Mouse (Mus musculus): ENCODE results near the gene Ice2. TPM values are rescaled to one million over a fixed set of nuclear protein-coding genes. Genes with fewer than 3 reads are reported as not detected.

Ice2 gene
- total RNA-seq, 2 experiments from 2014 or later = 4.7 to 7.1 TPM

GRCm38 (mm10) chr9:69376982-69377653 is 20.6 kb upstream of the Ice2 start:
- DNase-seq = no peak
- Histone ChIP-seq H3K27ac (no peak overlapping the region), H3K4me3 (no peak overlapping the region)
- TF ChIP-seq CTCF (IDR thresholded peaks at IDR 0.05) = peak; percentile 41
- intact Hi-C loops (cut with DNase I) = no loop called here

DNA sequence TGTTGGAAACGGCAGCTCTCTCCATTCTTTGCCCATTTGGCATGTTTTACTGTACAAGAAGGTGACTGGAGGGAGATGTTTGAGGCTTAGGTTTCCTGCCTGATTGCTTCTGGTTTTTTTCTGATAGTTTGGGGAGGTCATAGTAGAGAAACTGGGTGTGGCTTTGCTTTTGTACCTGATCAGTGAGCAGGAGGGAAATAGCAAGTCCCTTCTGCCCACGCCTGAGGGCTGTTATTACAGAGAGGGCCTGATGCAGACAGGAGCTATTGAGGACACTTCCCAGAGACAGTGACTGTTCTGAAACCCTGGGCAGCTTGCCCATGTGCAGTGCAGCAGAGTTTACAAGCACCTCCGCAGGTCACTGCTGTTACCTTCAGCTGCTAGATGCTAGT is 20.1 kb upstream of the Ice2 start:
- intact Hi-C loops (cut with DNase I) = no loop called here
- no peak for DNase-seq
- Histone ChIP-seq H3K27ac (no peak overlapping the region), H3K4me3 (no peak overlapping the region)
- no peak for TF ChIP-seq CTCF (IDR thresholded peaks at IDR 0.05)

GRCm38 (mm10) chr9:69380546-69380945 is 17.2 kb upstream of the Ice2 start:
- no peak overlapping the region for H3K27ac ChIP-seq
- no peak overlapping the region for H3K4me3 ChIP-seq
- TF ChIP-seq CTCF (IDR thresholded peaks at IDR 0.05) = no peak
- DNase-seq = no peak
- intact Hi-C loops (cut with DNase I) = no loop called here

GRCm38 (mm10) chr9:69381741-69382140 is 16.0 kb upstream of the Ice2 start:
- no peak for DNase-seq
- Histone ChIP-seq H3K27ac (no peak overlapping the region), H3K4me3 (no peak overlapping the region)
- TF ChIP-seq CTCF (IDR thresholded peaks at IDR 0.05) = no peak
- intact Hi-C loops (cut with DNase I) = no loop called here

GRCm38 (mm10) chr9:69384475-69384874 is 13.2 kb upstream of the Ice2 start:
- H3K27ac ChIP-seq = no peak overlapping the region
- DNase-seq = no peak
- H3K4me3 ChIP-seq = 0 out of 2 replicates have a peak overlapping the region, but pooled peaks have one; percentile 20
- TF ChIP-seq CTCF (IDR thresholded peaks at IDR 0.05) = no peak
- intact Hi-C loops (cut with DNase I) = no loop called here

DNA sequence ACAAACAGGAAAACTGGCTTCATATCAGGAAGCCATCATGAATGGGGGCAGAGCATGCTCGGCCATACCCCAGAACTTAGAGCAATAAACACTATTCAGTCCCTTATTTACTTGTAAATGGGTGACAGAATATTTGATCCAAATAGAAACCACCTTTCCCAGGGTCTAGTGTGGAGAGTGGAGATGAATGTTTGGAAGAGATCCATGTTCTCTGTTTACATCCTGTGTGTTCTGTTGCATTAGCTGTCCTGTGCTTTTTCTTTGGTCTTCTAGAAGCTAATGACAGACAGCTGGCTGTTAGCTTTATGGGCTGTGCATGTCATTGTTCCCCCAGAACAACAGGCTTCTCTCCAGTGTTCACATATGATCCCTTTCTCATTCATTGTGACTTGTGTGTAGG is 12.8 kb upstream of the Ice2 start:
- TF ChIP-seq CTCF (IDR thresholded peaks at IDR 0.05) = no peak
- Histone ChIP-seq H3K27ac (no peak overlapping the region), H3K4me3 (0 out of 2 replicates have a peak overlapping the region, but pooled peaks have one; percentile 20)
- intact Hi-C loops (cut with DNase I) = no loop called here
- no peak for DNase-seq

- DNase-seq = no peak
- H3K27ac ChIP-seq = no peak overlapping the region
Measured at GRCm38 (mm10) chr9:69387296-69387695, 10.4 kb upstream of the Ice2 start.

GRCm38 (mm10) chr9:69390631-69391030 is 7.1 kb upstream of the Ice2 start:
- Histone ChIP-seq H3K4me3 (no peak overlapping the region), H3K27ac (no peak overlapping the region)
- no peak for DNase-seq
- no peak for TF ChIP-seq CTCF (IDR thresholded peaks at IDR 0.05)
- intact Hi-C loops (cut with DNase I) = no loop called here

More at GRCm38 (mm10) chr9:69387296-69387695, 10.4 kb upstream of the Ice2 start:
- no peak overlapping the region for H3K4me3 ChIP-seq
- intact Hi-C loops (cut with DNase I) = no loop called here
- TF ChIP-seq CTCF (IDR thresholded peaks at IDR 0.05) = no peak

- DNase-seq = no peak
- intact Hi-C loops (cut with DNase I) = no loop called here
- no peak overlapping the region for H3K4me3 ChIP-seq
- no peak overlapping the region for H3K27ac ChIP-seq
- no peak for TF ChIP-seq CTCF (IDR thresholded peaks at IDR 0.05)
Measured at GRCm38 (mm10) chr9:69394234-69394633, 3.5 kb upstream of the Ice2 start.

GRCm38 (mm10) chr9:69397432-69397759 is 310 bp upstream of the Ice2 start:
- Histone ChIP-seq H3K4me3 (peak overlapping the region; percentile 91), H3K27ac (peak overlapping the region; percentile 98)
- no peak for DNase-seq
- no peak for TF ChIP-seq CTCF (IDR thresholded peaks at IDR 0.05)
- intact Hi-C loops (cut with DNase I) = no loop called here

- intact Hi-C loops (cut with DNase I) = no loop called here
- H3K4me3 ChIP-seq = peak overlapping the region; percentile 91
- no peak for TF ChIP-seq CTCF (IDR thresholded peaks at IDR 0.05)
- peak overlapping the region; percentile 98 for H3K27ac ChIP-seq
- no peak for DNase-seq
Measured at GRCm38 (mm10) chr9:69398453-69398850, 746 bp downstream of the Ice2 start.

DNA sequence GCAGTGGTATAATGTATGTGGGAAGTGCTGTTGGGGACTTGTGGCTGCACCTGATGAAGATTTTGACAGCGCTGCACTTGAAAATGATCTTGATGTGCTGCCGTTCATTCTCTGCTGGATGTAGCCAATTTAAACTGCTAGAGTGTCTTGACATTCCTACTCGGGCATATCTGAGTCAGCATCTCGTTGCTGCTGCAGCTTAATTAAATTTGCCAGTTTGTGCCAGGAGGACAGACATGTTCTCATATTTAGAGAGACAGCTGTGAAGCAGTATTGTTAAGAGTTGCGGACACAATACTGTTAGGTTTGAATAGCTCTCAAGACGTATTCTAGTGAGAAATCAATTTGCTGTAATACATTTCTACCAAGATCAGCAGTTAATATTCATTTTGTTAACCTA is 7.0 kb downstream of the Ice2 start:
- DNase-seq = no peak
- peak overlapping the region; percentile 35; the same call in 1 of the 2 replicates for H3K27ac ChIP-seq
- H3K4me3 ChIP-seq = no peak overlapping the region
- intact Hi-C loops (cut with DNase I) = no loop called here
- no peak for TF ChIP-seq CTCF (IDR thresholded peaks at IDR 0.05)

- Histone ChIP-seq H3K27ac (no peak overlapping the region), H3K4me3 (no peak overlapping the region)
- intact Hi-C loops (cut with DNase I) = no loop called here
- peak; percentile 70 for TF ChIP-seq CTCF (IDR thresholded peaks at IDR 0.05)
- DNase-seq = no peak
Measured at GRCm38 (mm10) chr9:69419476-69419875, 21.8 kb downstream of the Ice2 start.

GRCm38 (mm10) chr9:69430531-69430930 is 32.8 kb downstream of the Ice2 start:
- Histone ChIP-seq H3K27ac (no peak overlapping the region), H3K4me3 (no peak overlapping the region)
- intact Hi-C loops (cut with DNase I) = no loop called here
- TF ChIP-seq CTCF (IDR thresholded peaks at IDR 0.05) = no peak
- DNase-seq = no peak
